Mouse (Mus musculus) left cerebral cortex, adult 9 months (tissue): Measurements from ENCODE around the gene Calhm3.
"Not testable (repeated sequence)": the region's sequence is repeated elsewhere in the genome, so short reads cannot be mapped to it uniquely, and the experiment has no call there.

Experiments
- DNase-seq, 2 experiments: peaks; one replicate each; pipeline ENCODE4 v3.0.0; 2022; ENCODE audit warnings: low spot score in 2 of 2

The Calhm3 gene

GRCm38 (mm10) chr19:47168223-47168622 is 10.7 kb upstream of the Calhm3 start:
- peak in 1 of 2 experiments; percentile 56 for DNase-seq

- DNase-seq, result no peak
Measured at GRCm38 (mm10) chr19:47167617-47168214, 10.2 kb upstream of the Calhm3 start.

GRCm38 (mm10) chr19:47166758-47167157 is 9.2 kb upstream of the Calhm3 start:
- DNase-seq, result no peak

GRCm38 (mm10) chr19:47163176-47163744 is 5.7 kb upstream of the Calhm3 start:
- no peak for DNase-seq

- no peak for DNase-seq
Measured at GRCm38 (mm10) chr19:47161669-47162068, 4.1 kb upstream of the Calhm3 start.

- no peak for DNase-seq
Measured at GRCm38 (mm10) chr19:47153767-47154166, 3.8 kb downstream of the Calhm3 start.

GRCm38 (mm10) chr19:47152062-47152369 is 5.5 kb downstream of the Calhm3 start:
- no peak for DNase-seq

GRCm38 (mm10) chr19:47151332-47152061 is 6.1 kb downstream of the Calhm3 start:
- no peak for DNase-seq

GRCm38 (mm10) chr19:47149854-47150253 is 7.7 kb downstream of the Calhm3 start:
- no peak for DNase-seq

- no peak for DNase-seq
Measured at GRCm38 (mm10) chr19:47148267-47148847, 9.2 kb downstream of the Calhm3 start.

GRCm38 (mm10) chr19:47144154-47144553 is 13.4 kb downstream of the Calhm3 start, which contains the start of gene Calhm1:
Gene Calhm1, minus strand, starts transcription at chr19:47144254.
- DNase-seq, result no peak

GRCm38 (mm10) chr19:47142438-47142837 is 15.1 kb downstream of the Calhm3 start:
- DNase-seq, result no peak

- not testable (repeated sequence) for DNase-seq
Measured at GRCm38 (mm10) chr19:47139611-47140010, 18.0 kb downstream of the Calhm3 start.

- peak in 1 of 2 experiments; percentile 67 for DNase-seq
Measured at GRCm38 (mm10) chr19:47137771-47138421, 19.7 kb downstream of the Calhm3 start, which contains the start of gene Calhm2. Gene Calhm2, minus strand, starts transcription at chr19:47138294.

GRCm38 (mm10) chr19:47137051-47137581 is 20.4 kb downstream of the Calhm3 start:
- DNase-seq, result peak in 1 of 2 experiments; percentile 59

GRCm38 (mm10) chr19:47136170-47136569 is 21.4 kb downstream of the Calhm3 start:
- DNase-seq, result no peak

GRCm38 (mm10) chr19:47135568-47135967 is 22.0 kb downstream of the Calhm3 start:
- DNase-seq, result no peak

GRCm38 (mm10) chr19:47133161-47133560 is 24.4 kb downstream of the Calhm3 start:
- DNase-seq, result peak in 1 of 2 experiments; percentile 47

- no peak for DNase-seq
Measured at GRCm38 (mm10) chr19:47130551-47131125, 26.9 kb downstream of the Calhm3 start.

GRCm38 (mm10) chr19:47128835-47129234 is 28.7 kb downstream of the Calhm3 start:
- no peak for DNase-seq

- DNase-seq, result no peak
Measured at GRCm38 (mm10) chr19:47128164-47128563, 29.4 kb downstream of the Calhm3 start.
